Mouse (Mus musculus): ENCODE results near the gene Dach1. TPM values are rescaled to one million over a fixed set of nuclear protein-coding genes. Genes with fewer than 3 reads are reported as not detected.

The Dach1 gene
- 0.39 to 1.5 TPM (median 0.86 TPM) in 3 replicates for total RNA-seq (2017)

- no peak for ATAC-seq (replicated peaks; ENCODE audit: insufficient number of reproducible peaks, low FRiP score, low TSS enrichment, poor library complexity, severe bottlenecking)
Measured at GRCm38 (mm10) chr14:98169421-98170076, at the start of gene Dach1. TSS of gene Dach1 (minus strand) at chr14:98169765.

GRCm38 (mm10) chr14:98200089-98200488, 30.5 kb upstream of the Dach1 start:
- no peak for ATAC-seq (replicated peaks; ENCODE audit: insufficient number of reproducible peaks, low FRiP score, low TSS enrichment, poor library complexity, severe bottlenecking)

- ATAC-seq (replicated peaks; ENCODE audit: insufficient number of reproducible peaks, low FRiP score, low TSS enrichment, poor library complexity, severe bottlenecking): no peak
Measured at GRCm38 (mm10) chr14:98181545-98181944, 12.0 kb upstream of the Dach1 start.

GRCm38 (mm10) chr14:98173831-98174230, 4.3 kb upstream of the Dach1 start:
- no peak for ATAC-seq (replicated peaks; ENCODE audit: insufficient number of reproducible peaks, low FRiP score, low TSS enrichment, poor library complexity, severe bottlenecking)

- no peak for ATAC-seq (replicated peaks; ENCODE audit: insufficient number of reproducible peaks, low FRiP score, low TSS enrichment, poor library complexity, severe bottlenecking)
Measured at GRCm38 (mm10) chr14:98172394-98172905, 2.9 kb upstream of the Dach1 start.

GRCm38 (mm10) chr14:98171861-98172260, 2.3 kb upstream of the Dach1 start:
- no peak for ATAC-seq (replicated peaks; ENCODE audit: insufficient number of reproducible peaks, low FRiP score, low TSS enrichment, poor library complexity, severe bottlenecking)

GRCm38 (mm10) chr14:98168908-98169401, 610 bp downstream of the Dach1 start:
- ATAC-seq (replicated peaks; ENCODE audit: insufficient number of reproducible peaks, low FRiP score, low TSS enrichment, poor library complexity, severe bottlenecking): 0 out of 2 replicates have a peak, but pooled peaks have one; percentile 9

- no peak for ATAC-seq (replicated peaks; ENCODE audit: insufficient number of reproducible peaks, low FRiP score, low TSS enrichment, poor library complexity, severe bottlenecking)
Measured at GRCm38 (mm10) chr14:98168039-98168907, 1.3 kb downstream of the Dach1 start.

- ATAC-seq (replicated peaks; ENCODE audit: insufficient number of reproducible peaks, low FRiP score, low TSS enrichment, poor library complexity, severe bottlenecking): no peak
Measured at GRCm38 (mm10) chr14:98167186-98168038, 2.2 kb downstream of the Dach1 start.

- no peak for ATAC-seq (replicated peaks; ENCODE audit: insufficient number of reproducible peaks, low FRiP score, low TSS enrichment, poor library complexity, severe bottlenecking)
Measured at GRCm38 (mm10) chr14:98166318-98166976, 3.1 kb downstream of the Dach1 start.

GRCm38 (mm10) chr14:98156753-98157152, 12.8 kb downstream of the Dach1 start:
- no peak for ATAC-seq (replicated peaks; ENCODE audit: insufficient number of reproducible peaks, low FRiP score, low TSS enrichment, poor library complexity, severe bottlenecking)

- no peak for ATAC-seq (replicated peaks; ENCODE audit: insufficient number of reproducible peaks, low FRiP score, low TSS enrichment, poor library complexity, severe bottlenecking)
Measured at GRCm38 (mm10) chr14:98155725-98156392, 13.7 kb downstream of the Dach1 start.

- no peak for ATAC-seq (replicated peaks; ENCODE audit: insufficient number of reproducible peaks, low FRiP score, low TSS enrichment, poor library complexity, severe bottlenecking)
Measured at GRCm38 (mm10) chr14:98154832-98155422, 14.6 kb downstream of the Dach1 start.

- no peak for ATAC-seq (replicated peaks; ENCODE audit: insufficient number of reproducible peaks, low FRiP score, low TSS enrichment, poor library complexity, severe bottlenecking)
Measured at GRCm38 (mm10) chr14:98141758-98142157, 27.8 kb downstream of the Dach1 start.

- ATAC-seq (replicated peaks; ENCODE audit: insufficient number of reproducible peaks, low FRiP score, low TSS enrichment, poor library complexity, severe bottlenecking): no peak
Measured at GRCm38 (mm10) chr14:98138873-98139665, 30.5 kb downstream of the Dach1 start.

GRCm38 (mm10) chr14:98134546-98134945, 35.0 kb downstream of the Dach1 start:
- no peak for ATAC-seq (replicated peaks; ENCODE audit: insufficient number of reproducible peaks, low FRiP score, low TSS enrichment, poor library complexity, severe bottlenecking)

GRCm38 (mm10) chr14:98123032-98123431, 46.5 kb downstream of the Dach1 start:
- ATAC-seq (replicated peaks; ENCODE audit: insufficient number of reproducible peaks, low FRiP score, low TSS enrichment, poor library complexity, severe bottlenecking): no peak

Data from monocyte, adult 5-6 weeks (primary cell).